Mouse (Mus musculus): Measurements from ENCODE around the gene Pfdn5. TPM values are rescaled to one million over a fixed set of nuclear protein-coding genes. Genes with fewer than 3 reads are reported as not detected.
A peak's percentile ranks its signal among the peaks of the same experiment; 100 is the strongest.

The Pfdn5 gene
- polyA plus RNA-seq, 1 experiment from 2014 or later: 443 TPM

DNA sequence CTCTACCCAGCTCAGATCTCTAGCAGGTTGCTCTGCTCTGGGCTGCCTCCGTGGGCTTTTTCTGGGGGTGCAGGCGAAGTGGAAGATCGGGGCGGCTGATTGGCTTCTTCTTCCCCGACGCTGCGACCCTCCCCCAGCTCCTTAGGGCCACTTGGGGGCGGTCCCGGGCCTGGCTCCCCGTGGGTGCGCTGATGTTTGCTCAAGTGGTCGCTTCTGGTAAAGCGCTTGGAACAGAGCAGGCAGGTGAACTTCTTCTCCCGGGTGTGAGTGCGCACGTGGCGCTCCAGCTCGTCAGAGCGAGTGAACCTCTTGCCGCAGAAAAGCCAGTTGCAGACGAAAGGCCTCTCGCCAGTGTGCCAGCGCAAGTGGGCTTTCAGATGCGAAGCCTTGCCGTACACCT is 32.2 kb downstream of the Pfdn5 start:
- no peaks in the 10 kb centered on the region for H3K9me3 ChIP-seq (ENCODE audit: control insufficient read depth, low read length)
- H3K9ac ChIP-seq (replicated peaks; ENCODE audit: low read depth, low read length): no peak overlapping the region
- H3K4me1 ChIP-seq (replicated peaks; ENCODE audit: control insufficient read depth, insufficient read depth, low read length): peaks cover 19% of the 10 kb centered on the region

DNA sequence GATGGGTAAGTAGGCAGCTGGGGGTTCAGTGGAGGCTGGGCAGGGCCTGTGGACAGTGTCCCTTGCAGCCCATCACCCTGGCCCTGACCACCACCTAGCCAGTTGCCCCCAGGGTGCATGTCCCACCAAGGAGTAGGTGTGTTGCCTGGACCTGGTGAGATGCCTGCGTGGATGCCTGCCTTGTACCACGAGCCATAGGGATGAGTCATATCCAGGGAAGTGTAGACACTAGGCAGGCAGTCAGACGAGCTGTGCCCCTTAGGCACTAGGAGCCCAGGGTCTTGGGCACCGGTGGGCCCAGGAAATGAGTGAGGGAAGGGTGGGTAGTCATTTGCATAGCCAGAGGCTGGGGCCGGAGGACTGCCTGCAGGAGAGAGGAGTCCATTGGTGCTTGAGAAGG is 32.9 kb downstream of the Pfdn5 start:
- Histone ChIP-seq H3K27ac (ENCODE audit: low read length) (no peak overlapping the region), H3K4me3 (replicated peaks; ENCODE audit: low read length) (no peak overlapping the region), H3K4me1 (replicated peaks; ENCODE audit: control insufficient read depth, insufficient read depth, low read length) (peaks cover 19% of the 10 kb centered on the region), H3K36me3 (ENCODE audit: control insufficient read depth, insufficient read depth) (no peaks in the 10 kb centered on the region), H3K9ac (replicated peaks; ENCODE audit: low read depth, low read length) (no peak overlapping the region), H3K9me3 (ENCODE audit: control insufficient read depth, low read length) (no peaks in the 10 kb centered on the region), H3K27me3 (replicated peaks; ENCODE audit: control insufficient read depth, insufficient read depth, low read length) (peaks cover 34% of the 10 kb centered on the region), H3K4me2 (ENCODE audit: low read length) (no peak overlapping the region)
- WGBS: 29% methylated on average over 5 of the region's 5 CpGs
- ATAC-seq: no peak

More for the DNA sequence above, 32.2 kb downstream of the Pfdn5 start:
- Histone ChIP-seq H3K4me2 (ENCODE audit: low read length) (peak overlapping the region; percentile 30; the same call in 1 of the 2 replicates), H3K36me3 (ENCODE audit: control insufficient read depth, insufficient read depth) (no peaks in the 10 kb centered on the region), H3K4me3 (replicated peaks; ENCODE audit: low read length) (no peak overlapping the region; the same call in 1 of the 2 replicates), H3K27ac (ENCODE audit: low read length) (no peak overlapping the region), H3K27me3 (replicated peaks; ENCODE audit: control insufficient read depth, insufficient read depth, low read length) (peaks cover 31% of the 10 kb centered on the region)
- 3% methylated on average over 25 of the region's 25 CpGs for WGBS
- no peak for ATAC-seq

DNA sequence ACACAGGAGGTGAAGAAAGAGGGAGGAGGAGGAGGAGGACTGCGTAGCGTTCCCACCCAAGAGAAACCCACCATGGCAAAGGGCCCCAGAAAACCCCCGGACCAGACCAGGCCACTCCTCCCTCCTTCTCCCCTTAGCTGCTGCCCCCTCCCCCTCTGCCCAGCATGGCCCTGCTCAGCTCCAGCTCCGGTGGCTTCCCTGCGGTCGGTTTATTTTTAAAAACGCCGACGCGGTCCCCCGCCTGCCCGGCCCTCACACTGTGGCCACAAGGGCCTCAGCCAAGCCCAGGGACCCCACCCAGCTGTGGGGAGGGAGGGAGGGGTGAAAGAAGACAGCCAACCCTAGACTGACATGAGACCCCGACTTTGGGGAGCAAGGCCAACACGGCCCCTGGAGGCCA is 36.7 kb downstream of the Pfdn5 start:
- Histone ChIP-seq H3K27me3 (replicated peaks; ENCODE audit: control insufficient read depth, insufficient read depth, low read length) (peaks cover 23% of the 10 kb centered on the region), H3K36me3 (ENCODE audit: control insufficient read depth, insufficient read depth) (no peaks in the 10 kb centered on the region), H3K4me1 (replicated peaks; ENCODE audit: control insufficient read depth, insufficient read depth, low read length) (peaks cover 15% of the 10 kb centered on the region), H3K9ac (replicated peaks; ENCODE audit: low read depth, low read length) (no peak overlapping the region), H3K4me2 (ENCODE audit: low read length) (no peak overlapping the region), H3K9me3 (ENCODE audit: control insufficient read depth, low read length) (no peaks in the 10 kb centered on the region), H3K4me3 (replicated peaks; ENCODE audit: low read length) (no peak overlapping the region), H3K27ac (ENCODE audit: low read length) (no peak overlapping the region)
- 24% methylated on average over 14 of the region's 14 CpGs for WGBS
- ATAC-seq: no peak

DNA sequence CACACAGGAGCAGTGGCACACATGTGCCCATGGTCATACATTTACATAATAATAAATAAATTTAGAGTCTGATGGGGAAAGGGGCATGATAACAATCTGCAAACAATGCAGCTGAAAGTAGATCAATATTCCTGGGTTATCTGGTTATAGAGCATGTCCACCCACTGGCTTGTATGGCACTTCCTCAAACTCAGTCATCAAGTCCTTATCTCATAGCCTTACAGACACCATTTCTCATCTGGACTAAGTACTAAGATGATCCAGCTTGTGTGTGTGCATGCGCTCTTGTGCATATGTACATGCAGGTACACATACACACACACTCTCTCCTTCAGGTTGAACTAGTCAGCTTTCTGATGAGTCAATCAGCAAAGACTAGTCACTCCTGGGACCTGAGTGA is 38.8 kb downstream of the Pfdn5 start:
- H3K36me3 ChIP-seq (ENCODE audit: control insufficient read depth, insufficient read depth): no peaks in the 10 kb centered on the region
- no peak overlapping the region for H3K27ac ChIP-seq (ENCODE audit: low read length)
- peaks cover 8% of the 10 kb centered on the region for H3K4me1 ChIP-seq (replicated peaks; ENCODE audit: control insufficient read depth, insufficient read depth, low read length)
- H3K9ac ChIP-seq (replicated peaks; ENCODE audit: low read depth, low read length): no peak overlapping the region
- ATAC-seq: no peak
- H3K4me3 ChIP-seq (replicated peaks; ENCODE audit: low read length): no peak overlapping the region
- peaks cover 9% of the 10 kb centered on the region; the same call in 1 of the 2 replicates for H3K27me3 ChIP-seq (replicated peaks; ENCODE audit: control insufficient read depth, insufficient read depth, low read length)
- no peaks in the 10 kb centered on the region for H3K9me3 ChIP-seq (ENCODE audit: control insufficient read depth, low read length)
- 100% methylated on average over 1 of the region's 1 CpGs for WGBS
- no peak overlapping the region for H3K4me2 ChIP-seq (ENCODE audit: low read length)

DNA sequence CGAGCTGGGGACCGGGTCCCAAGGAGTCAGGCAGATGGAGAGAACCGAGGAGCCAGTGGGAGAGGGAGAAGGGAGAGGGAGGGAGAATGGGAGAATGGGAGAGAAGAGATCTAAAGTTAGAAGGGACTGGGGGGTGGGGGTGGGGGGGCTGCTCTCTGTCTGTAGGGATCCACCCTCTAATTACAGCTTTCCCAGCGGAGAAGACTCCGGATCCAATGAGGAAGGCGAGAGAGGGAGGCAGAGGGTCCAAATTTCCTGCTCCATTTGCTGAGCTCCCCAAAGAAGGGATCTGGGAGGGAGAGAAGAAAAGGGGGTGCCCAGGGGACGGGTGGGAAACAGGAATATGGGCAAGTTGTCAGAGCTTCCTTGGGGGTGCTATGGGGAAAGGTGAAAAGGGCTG is 40.3 kb downstream of the Pfdn5 start:
- no peak overlapping the region for H3K4me3 ChIP-seq (replicated peaks; ENCODE audit: low read length)
- H3K27me3 ChIP-seq (replicated peaks; ENCODE audit: control insufficient read depth, insufficient read depth, low read length): peaks cover 19% of the 10 kb centered on the region
- H3K4me1 ChIP-seq (replicated peaks; ENCODE audit: control insufficient read depth, insufficient read depth, low read length): peaks cover 8% of the 10 kb centered on the region
- no peak for ATAC-seq
- 9% methylated on average over 7 of the region's 7 CpGs for whole genome bisulfite sequencing
- peak overlapping the region; percentile 46 for H3K4me2 ChIP-seq (ENCODE audit: low read length)
- no peak overlapping the region for H3K9ac ChIP-seq (replicated peaks; ENCODE audit: low read depth, low read length)
- no peaks in the 10 kb centered on the region for H3K9me3 ChIP-seq (ENCODE audit: control insufficient read depth, low read length)
- no peaks in the 10 kb centered on the region for H3K36me3 ChIP-seq (ENCODE audit: control insufficient read depth, insufficient read depth)
- no peak overlapping the region for H3K27ac ChIP-seq (ENCODE audit: low read length)

DNA sequence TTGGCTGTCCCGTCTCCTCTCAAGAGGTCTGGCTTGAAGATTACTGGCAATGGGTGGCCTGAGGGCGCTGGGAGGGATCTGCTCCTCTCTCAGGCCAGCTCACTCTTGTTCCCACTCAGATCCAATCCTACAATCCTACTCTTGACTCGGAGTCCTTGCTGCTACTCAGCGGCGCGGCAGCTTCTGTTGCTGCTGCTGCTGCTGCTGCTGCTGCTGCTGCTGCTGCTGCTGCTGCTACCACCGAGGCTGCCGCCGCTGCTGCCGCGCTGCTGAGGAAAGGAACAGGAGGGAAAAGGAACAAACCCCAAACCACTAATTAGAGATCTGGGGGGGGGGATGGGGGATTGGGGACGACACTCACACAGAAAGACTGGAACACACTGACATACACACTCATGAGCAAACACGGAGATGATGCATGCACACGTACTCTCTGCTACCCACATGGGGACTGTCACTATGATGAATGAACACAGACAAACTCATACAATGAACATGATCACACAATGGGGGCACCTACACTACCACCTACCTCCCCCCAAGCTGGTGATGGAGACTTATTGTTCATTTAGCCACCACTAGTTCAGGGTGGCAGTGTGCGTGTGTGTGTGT is 40.9 kb downstream of the Pfdn5 start, which contains the start of gene Sp7:
Sp7 (minus strand) TSS at position 450 of the 612 bp plus-strand sequence.
- Histone ChIP-seq H3K27me3 (replicated peaks; ENCODE audit: control insufficient read depth, insufficient read depth, low read length) (peaks cover 19% of the 10 kb centered on the region), H3K4me3 (replicated peaks; ENCODE audit: low read length) (peak within 1 kb of the TSS; percentile 26), H3K9me3 (ENCODE audit: control insufficient read depth, low read length) (no peaks in the 10 kb centered on the region), H3K27ac (ENCODE audit: low read length) (no peak within 1 kb of the TSS), H3K4me1 (replicated peaks; ENCODE audit: control insufficient read depth, insufficient read depth, low read length) (peaks cover 8% of the 10 kb centered on the region), H3K4me2 (ENCODE audit: low read length) (peak within 1 kb of the TSS; percentile 46), H3K36me3 (ENCODE audit: control insufficient read depth, insufficient read depth) (no peaks in the 10 kb centered on the region), H3K9ac (replicated peaks; ENCODE audit: low read depth, low read length) (peak within 1 kb of the TSS; percentile 37; the same call in 1 of the 2 replicates)
- no peak for ATAC-seq
- 6% methylated on average over 15 of the region's 15 CpGs for WGBS

DNA sequence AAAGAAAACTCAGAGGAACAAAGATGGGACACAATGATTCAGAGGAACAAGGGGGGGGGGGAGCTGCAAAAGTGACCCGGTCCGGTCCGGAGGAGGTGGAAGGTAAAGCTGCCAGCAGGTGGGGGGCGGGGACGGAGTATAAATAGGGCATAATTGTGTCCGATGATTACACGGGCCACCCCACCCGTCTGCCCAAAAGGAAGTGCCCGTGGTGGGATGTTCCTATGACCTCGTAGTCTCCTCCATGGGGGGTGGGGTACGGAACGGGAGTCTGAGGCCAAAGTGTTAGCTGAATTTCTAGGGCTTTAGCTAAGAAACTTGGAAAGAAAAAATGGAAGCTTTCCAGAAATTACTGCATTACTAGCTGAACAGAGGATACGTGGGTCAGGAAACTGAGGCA is 44.1 kb downstream of the Pfdn5 start:
- Histone ChIP-seq H3K9ac (replicated peaks; ENCODE audit: low read depth, low read length) (no peak overlapping the region), H3K27ac (ENCODE audit: low read length) (no peak overlapping the region), H3K4me3 (replicated peaks; ENCODE audit: low read length) (no peak overlapping the region), H3K36me3 (ENCODE audit: control insufficient read depth, insufficient read depth) (no peaks in the 10 kb centered on the region), H3K9me3 (ENCODE audit: control insufficient read depth, low read length) (no peaks in the 10 kb centered on the region), H3K4me2 (ENCODE audit: low read length) (no peak overlapping the region), H3K4me1 (replicated peaks; ENCODE audit: control insufficient read depth, insufficient read depth, low read length) (peaks cover 8% of the 10 kb centered on the region), H3K27me3 (replicated peaks; ENCODE audit: control insufficient read depth, insufficient read depth, low read length) (peaks cover 11% of the 10 kb centered on the region)
- no peak for ATAC-seq
- 13% methylated on average over 13 of the region's 13 CpGs for WGBS

DNA sequence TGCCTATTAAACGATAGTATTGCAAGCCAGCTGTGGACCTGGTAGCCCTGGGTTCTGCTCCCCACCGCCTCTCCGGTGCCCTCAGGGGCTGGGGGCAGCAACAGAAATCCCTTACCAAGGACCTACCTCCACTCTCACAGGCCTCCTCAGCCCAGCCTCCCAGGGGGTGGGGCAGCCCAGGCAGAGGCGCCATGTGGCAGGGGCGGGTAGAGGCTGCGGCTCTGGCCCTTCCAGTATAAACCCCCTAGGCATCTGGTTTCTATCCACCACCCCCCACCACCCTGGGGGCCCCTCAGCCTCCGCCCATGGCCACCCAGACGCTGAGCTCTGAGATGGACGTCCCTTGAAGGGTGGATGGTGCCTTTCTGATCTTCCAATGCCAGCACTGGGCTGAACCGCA is 44.8 kb downstream of the Pfdn5 start:
- Histone ChIP-seq H3K4me1 (replicated peaks; ENCODE audit: control insufficient read depth, insufficient read depth, low read length) (peaks cover 8% of the 10 kb centered on the region), H3K27ac (ENCODE audit: low read length) (no peak overlapping the region), H3K27me3 (replicated peaks; ENCODE audit: control insufficient read depth, insufficient read depth, low read length) (peaks cover 10% of the 10 kb centered on the region), H3K4me3 (replicated peaks; ENCODE audit: low read length) (no peak overlapping the region), H3K36me3 (ENCODE audit: control insufficient read depth, insufficient read depth) (no peaks in the 10 kb centered on the region), H3K4me2 (ENCODE audit: low read length) (no peak overlapping the region), H3K9me3 (ENCODE audit: control insufficient read depth, low read length) (no peaks in the 10 kb centered on the region), H3K9ac (replicated peaks; ENCODE audit: low read depth, low read length) (no peak overlapping the region)
- 13% methylated on average over 10 of the region's 10 CpGs for WGBS
- ATAC-seq: no peak

DNA sequence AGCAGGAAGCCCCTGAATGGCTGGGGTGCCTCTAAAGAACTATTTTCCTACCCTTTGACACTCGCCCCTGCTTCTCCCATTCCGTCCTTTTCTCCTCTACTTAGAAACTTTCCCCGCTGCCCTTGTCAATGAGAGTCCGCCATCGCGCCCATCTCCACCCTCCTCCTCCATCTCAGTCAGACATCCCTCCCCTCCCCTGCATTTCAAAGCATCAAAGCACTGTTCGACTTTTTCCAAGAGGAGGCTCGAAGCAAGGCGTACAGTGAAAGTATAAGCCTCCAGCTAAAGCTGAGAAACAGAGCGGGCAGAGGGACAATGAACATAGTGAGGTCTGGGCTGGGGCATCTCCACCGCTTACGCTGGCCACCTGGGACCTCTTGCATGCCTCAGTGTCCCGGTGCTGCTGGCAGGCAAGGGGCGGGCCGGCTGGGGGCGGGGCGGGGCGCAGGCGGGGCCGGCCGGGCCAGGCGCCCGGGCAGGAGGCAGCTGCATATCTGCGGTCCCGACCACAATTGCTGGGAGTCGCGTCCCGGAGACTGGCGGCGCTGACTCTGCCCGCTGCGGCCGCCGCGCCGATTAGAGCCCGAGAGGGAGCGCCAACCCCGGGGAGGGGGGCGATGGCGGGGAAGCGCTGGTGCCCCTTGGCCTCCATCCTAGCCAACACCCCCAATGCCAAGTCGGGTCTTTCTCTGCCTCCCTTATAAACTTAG is 50.7 kb downstream of the Pfdn5 start:
- Histone ChIP-seq H3K27ac (ENCODE audit: low read length) (no peak overlapping the region), H3K27me3 (replicated peaks; ENCODE audit: control insufficient read depth, insufficient read depth, low read length) (peaks cover 6% of the 10 kb centered on the region; the same call in 1 of the 2 replicates), H3K9me3 (ENCODE audit: control insufficient read depth, low read length) (no peaks in the 10 kb centered on the region), H3K4me3 (replicated peaks; ENCODE audit: low read length) (peak overlapping the region; percentile 59), H3K4me2 (ENCODE audit: low read length) (peak overlapping the region; percentile 95), H3K9ac (replicated peaks; ENCODE audit: low read depth, low read length) (peak overlapping the region; percentile 68), H3K36me3 (ENCODE audit: control insufficient read depth, insufficient read depth) (no peaks in the 10 kb centered on the region), H3K4me1 (replicated peaks; ENCODE audit: control insufficient read depth, insufficient read depth, low read length) (peaks cover 16% of the 10 kb centered on the region)
- peak; percentile 77 for ATAC-seq
- under 1% methylated on average over 43 of the region's 43 CpGs for WGBS

Measured in forebrain, embryonic 16.5 days (tissue).